17 mouse cellular contexts compared by ENCODE assay signal in the genomic region with DNA sequence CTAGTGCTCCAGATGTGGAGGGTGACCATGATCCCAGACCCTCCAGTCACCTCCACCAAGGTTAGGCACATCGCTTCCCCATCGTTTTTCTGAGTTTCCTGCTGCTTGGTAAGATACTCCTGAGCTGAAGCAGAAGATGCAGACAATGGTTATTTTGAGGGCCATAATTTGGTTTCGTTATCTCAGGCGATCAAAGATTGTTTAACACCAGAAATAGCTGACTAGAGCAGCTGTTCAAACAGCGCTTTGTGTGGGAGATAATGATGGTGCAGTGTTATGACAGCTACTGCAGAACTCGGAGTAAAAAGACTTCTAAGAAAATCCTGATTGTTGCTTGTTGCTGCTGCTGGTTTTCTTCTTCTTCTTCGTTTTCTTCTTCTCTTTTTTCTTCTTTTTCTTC. TPM values are rescaled to one million over a fixed set of nuclear protein-coding genes. Genes with fewer than 3 reads are reported as not detected.
DNase-seq lines count a peak whose midpoint lies in the region; ATAC-seq lines count a peak whose summit lies in the region.
"Had no signal": no experiment of that assay in that cellular context is flagged by ENCODE, and none has a peak within 500 bp of the region (broad histone marks: within the 10 kb centered on the region; RNA-seq: fewer than 3 reads in every experiment).

No protein-coding gene starts in this region.

- H3K9me3 ChIP-seq in intestine, embryonic 15.5 days, result no peaks in the 10 kb centered on the region
- H3K9me3 ChIP-seq in intestine, embryonic 16.5 days (ENCODE audit: control insufficient read depth, low read length), result no peaks in the 10 kb centered on the region
- H3K9me3 ChIP-seq: heart, embryonic 15.5 days; kidney, embryonic 15.5 days; liver, embryonic 12.5 days had no signal

- no peak overlapping the region for H3K4me2 ChIP-seq in intestine, embryonic 15.5 days (replicated peaks)
- H3K4me2 ChIP-seq in intestine, embryonic 16.5 days (ENCODE audit: low read depth, low read length), result no peak overlapping the region
- H3K4me2 ChIP-seq: heart, embryonic 15.5 days; hindbrain, embryonic 14.5 days; kidney, embryonic 15.5 days; liver, embryonic 12.5 days had no signal

- peak; percentile 49 to 56 for DNase-seq in right cerebral cortex, adult 2 months (ENCODE audit: low spot score in 2 of 2)
- DNase-seq in right cerebral cortex, postnatal 4 days, result no peak
- DNase-seq in induced T-regulatory cell, adult 2 months (ENCODE audit: low read depth), result peak; percentile 25
- peak; percentile 88 for DNase-seq in telencephalon, adult 2 months (ENCODE audit: low read depth, low spot score)
- DNase-seq in thymus, postnatal 36 days, result no peak
- no peak for DNase-seq in adrenal gland, adult 18-20 months (ENCODE audit: low spot score in 2 of 2)
- DNase-seq: cerebellum, adult 11-12 months; embryo, embryonic 11 days; gastrocnemius, postnatal 25 days; thymus, postnatal 14 days had no signal

- H3K9ac ChIP-seq in intestine, embryonic 15.5 days, result no peak overlapping the region
- no peak overlapping the region for H3K9ac ChIP-seq in intestine, embryonic 16.5 days (ENCODE audit: low read depth, low read length)
- H3K9ac ChIP-seq: heart, embryonic 15.5 days; hindbrain, embryonic 14.5 days; kidney, embryonic 15.5 days; liver, embryonic 12.5 days had no signal

- WGBS in intestine, embryonic 15.5 days, result 50% methylated on average over 7 of the region's 7 CpGs
- WGBS in intestine, embryonic 16.5 days, result 46% methylated on average over 7 of the region's 7 CpGs

- ATAC-seq in intestine, embryonic 15.5 days, result peak; percentile 26; the same call in 1 of the 2 replicates
- no peak; the same call in 1 of the 2 replicates for ATAC-seq in intestine, embryonic 16.5 days
- ATAC-seq: CD4-positive, CD25-positive, alpha-beta regulatory T cell, adult 4 months; liver, embryonic 12.5 days had no signal

- H3K36me3 ChIP-seq in intestine, embryonic 15.5 days, result no peaks in the 10 kb centered on the region
- no peaks in the 10 kb centered on the region for H3K36me3 ChIP-seq in intestine, embryonic 16.5 days (ENCODE audit: control insufficient read depth, insufficient read depth, low read length)
- H3K36me3 ChIP-seq: heart, embryonic 15.5 days; kidney, embryonic 15.5 days; liver, embryonic 12.5 days had no signal

- H3K4me3 ChIP-seq in intestine, embryonic 15.5 days (replicated peaks), result no peak overlapping the region
- no peak overlapping the region for H3K4me3 ChIP-seq in intestine, embryonic 16.5 days (ENCODE audit: low read length)
- H3K4me3 ChIP-seq: heart, embryonic 15.5 days; kidney, embryonic 15.5 days; liver, embryonic 12.5 days had no signal

- no peaks in the 10 kb centered on the region; the same call in 1 of the 2 replicates for H3K4me1 ChIP-seq in intestine, embryonic 15.5 days (replicated peaks)
- H3K4me1 ChIP-seq in intestine, embryonic 16.5 days (ENCODE audit: control insufficient read depth, insufficient read depth, low read length), result peaks cover 5% of the 10 kb centered on the region

- H3K27ac ChIP-seq in intestine, embryonic 15.5 days, result no peak overlapping the region
- no peak overlapping the region for H3K27ac ChIP-seq in intestine, embryonic 16.5 days (ENCODE audit: low read length)
- H3K27ac ChIP-seq: heart, embryonic 15.5 days; hindbrain, embryonic 14.5 days; kidney, embryonic 15.5 days; liver, embryonic 12.5 days had no signal

- H3K27me3 ChIP-seq in intestine, embryonic 15.5 days (replicated peaks), result no peaks in the 10 kb centered on the region
- H3K27me3 ChIP-seq in intestine, embryonic 16.5 days (replicated peaks; ENCODE audit: control insufficient read depth, insufficient read depth, low read length), result no peaks in the 10 kb centered on the region
- H3K27me3 ChIP-seq: heart, embryonic 15.5 days; kidney, embryonic 15.5 days; liver, embryonic 12.5 days had no signal

RNA-seq across cellular contexts. Expression of a gene that starts 39.9 kb away (rescaled TPM):
- 1.3 and 2.2 TPM in 2 replicates for polyA plus RNA-seq in intestine, embryonic 15.5 days (2015; fragmentation: Nextera tagmentation; extraction: Ambion mirVana)
- 0.43 and 1.0 TPM in 2 replicates for polyA plus RNA-seq in intestine, embryonic 16.5 days (2015; fragmentation: Nextera tagmentation; extraction: Ambion mirVana)
- under 1 TPM in 1 of 2 experiments, not detected in 1; 0.46 TPM for total RNA-seq in adrenal gland, adult 18-20 months (2021)
- total RNA-seq: gastrocnemius, postnatal 25 days had no signal
- polyA plus RNA-seq: CD4-positive, CD25-positive, alpha-beta regulatory T cell, adult 4 months had no signal

RNA-seq across cellular contexts. Expression of a gene that starts 40.8 kb away (rescaled TPM):
- polyA plus RNA-seq in intestine, embryonic 15.5 days (2015; fragmentation: Nextera tagmentation; extraction: Ambion mirVana), result 2.6 TPM in 2 replicates
- 1.3 and 1.6 TPM in 2 replicates for polyA plus RNA-seq in intestine, embryonic 16.5 days (2015; fragmentation: Nextera tagmentation; extraction: Ambion mirVana)
- 10 to 100 TPM in 1 of 2 experiments, 1 to 10 TPM in 1; 8.1 to 10.9 TPM for total RNA-seq in adrenal gland, adult 18-20 months (2021)

Comparison
In these comparisons a context has a peak if more than half of its experiments do, and no peak if none do; other contexts are left out.
1. DNase-seq: peak in right cerebral cortex, adult 2 months (2 of 2), induced T-regulatory cell, adult 2 months (single experiment) and telencephalon, adult 2 months (single experiment); none in right cerebral cortex, postnatal 4 days (single experiment), thymus, postnatal 36 days (0 of 2) and adrenal gland, adult 18-20 months (0 of 2).